Mouse (Mus musculus) mammary gland, adult 2 months (tissue): Measurements from ENCODE around the gene CK137956. TPM values are rescaled to one million over a fixed set of nuclear protein-coding genes. Genes with fewer than 3 reads are reported as not detected.

ENCODE experiments used
- polyA plus RNA-seq: library from polyadenylated mRNA; depleted of rRNA; stranded (reverse); fragments of >200 nt; gene quantifications from 2 replicates; pipeline ENCODE4 v1.2.3, GENCODE M21; 2012; ENCODE audit warnings: low replicate concordance; rRNA removed

CK137956 gene
- polyA plus RNA-seq, result not detected in 2 replicates

GRCm38 (mm10) chr4:127970901-127971868 is at the start of gene CK137956:
Gene CK137956 (minus strand): TSS chr4:127970951.

GRCm38 (mm10) chr4:127987784-127988455 is 17.2 kb upstream of the CK137956 start, which contains the start of gene Csmd2:
Gene Csmd2 (plus strand): TSS chr4:127987857.

Other genes with a start within 250 kb of the CK137956 start
- gene Csmd2, start 16.9 kb upstream of the CK137956 start, polyA plus RNA-seq, result 0.16 and 0.22 TPM in 2 replicates